Mouse (Mus musculus) liver, postnatal 0 days (tissue): ENCODE measurements around the gene Lipm. TPM values are rescaled to one million over a fixed set of nuclear protein-coding genes. Genes with fewer than 3 reads are reported as not detected.
A peak's percentile ranks its signal among the peaks of the same experiment; 100 is the strongest.

Experiments
- ATAC-seq: fragments of 200-750 bp; cut with Nextera tagmentation; 2 replicates; pipeline ENCODE4 v1.8.0; 2017; ENCODE audit warnings: mild to moderate bottlenecking, moderate library complexity
- DNase-seq: peaks from one replicate; pipeline ENCODE4 v3.0.0-alpha.2; 2016
- H3K27ac ChIP-seq: fragments of 300-500 bp; sonication (generic); 2 replicates; pipeline ENCODE4 v1.5.1; 2014; ENCODE audit warnings: antibody characterized with exemption, moderate library complexity, mild to moderate bottlenecking, low read depth
- H3K27me3 ChIP-seq: fragments of 300-500 bp; sonication (generic); 2 replicates; pipeline ENCODE4 v1.6.1; 2014; ENCODE audit warnings: low read length, control low read depth, mixed read lengths; ENCODE audit not compliant: insufficient read depth
- H3K36me3 ChIP-seq: fragments of 300-500 bp; sonication (generic); replicated peaks from 2 replicates; pipeline ENCODE4 v1.6.1; 2014; ENCODE audit warnings: mild to moderate bottlenecking, control low read depth, low read length, moderate library complexity, mixed read lengths; ENCODE audit not compliant: insufficient read depth
- H3K4me1 ChIP-seq: fragments of 300-500 bp; sonication (generic); 2 replicates; pipeline ENCODE4 v1.6.1; 2014; ENCODE audit warnings: antibody characterized with exemption, mild to moderate bottlenecking, control low read depth; ENCODE audit not compliant: insufficient read depth
- H3K4me2 ChIP-seq: fragments of 300-500 bp; sonication (generic); 2 replicates; pipeline ENCODE4 v1.6.1; 2014; ENCODE audit warnings: low read depth, mild to moderate bottlenecking, low read length, moderate library complexity, mixed read lengths
- H3K4me3 ChIP-seq: fragments of 300-500 bp; sonication (generic); 2 replicates; pipeline ENCODE4 v1.5.1; 2014; ENCODE audit warnings: low read depth, low read length
- H3K9ac ChIP-seq: fragments of 300-500 bp; sonication (generic); replicated peaks from 2 replicates; pipeline ENCODE4 v1.6.1; 2014; ENCODE audit warnings: mild to moderate bottlenecking, moderate library complexity
- H3K9me3 ChIP-seq: fragments of 300-500 bp; sonication (generic); 2 replicates; pipeline ENCODE4 v1.6.1; 2016; ENCODE audit warnings: mild to moderate bottlenecking, control low read depth, low read length, mixed read lengths
- CTCF ChIP-seq: sonication (generic); IDR thresholded peaks from 2 replicates; pipeline ENCODE4 v1.5.1; 2016; ENCODE audit warnings: antibody characterized with exemption, low read depth
- EP300 ChIP-seq: IDR thresholded peaks from 2 replicates; pipeline ENCODE4 v1.6.1; 2016; ENCODE audit warnings: antibody characterized with exemption, low read depth, mild to moderate bottlenecking
- WGBS: fragments of 180-500 bp; shearing (Covaris S2); extraction: QIAGEN DNeasy Blood & Tissue Kit; methylation state at CpG from one replicate; pipeline ENCODE4 v1.1.7; 2014; ENCODE audit not compliant: insufficient replicate concordance; 5-methylcytosine and 5-hydroxymethylcytosine counted together
- polyA plus RNA-seq: library from polyadenylated mRNA; unstranded; fragments of >200 nt; fragmentation: Nextera tagmentation; extraction: Ambion mirVana; gene quantifications from 2 replicates; pipeline ENCODE4 v1.2.1, GENCODE M21; 2015

The Lipm gene
- polyA plus RNA-seq, 1 experiment from 2014 or later, result not detected

- Histone ChIP-seq H3K36me3 (no peaks in the 10 kb centered on the region), H3K4me1 (no peaks in the 10 kb centered on the region), H3K27me3 (no peaks in the 10 kb centered on the region), H3K4me2 (no peak overlapping the region), H3K9me3 (no peaks in the 10 kb centered on the region), H3K4me3 (no peak overlapping the region), H3K9ac (no peak overlapping the region), H3K27ac (no peak overlapping the region)
- TF ChIP-seq EP300, result no peak
- TF ChIP-seq CTCF, result no peak
- no peak for DNase-seq
- no peak for ATAC-seq
- WGBS, result 78% methylated on average over 2 of the region's 2 CpGs
These were observed 22.6 kb upstream of the Lipm start for GRCm38 (mm10) chr19:34078130-34078529.

- Histone ChIP-seq H3K36me3 (no peaks in the 10 kb centered on the region), H3K27me3 (no peaks in the 10 kb centered on the region), H3K9me3 (no peaks in the 10 kb centered on the region), H3K9ac (no peak overlapping the region), H3K4me3 (no peak overlapping the region), H3K4me2 (no peak overlapping the region), H3K27ac (no peak overlapping the region), H3K4me1 (no peaks in the 10 kb centered on the region)
- DNase-seq (no peak), ATAC-seq (no peak)
- TF ChIP-seq CTCF (no peak), EP300 (no peak)
- WGBS, result 76% methylated on average over 3 of the region's 3 CpGs
These were observed 11.6 kb upstream of the Lipm start for GRCm38 (mm10) chr19:34089011-34089680.

GRCm38 (mm10) chr19:34095381-34095780, 5.4 kb upstream of the Lipm start:
- H3K9ac ChIP-seq, result no peak overlapping the region
- no peaks in the 10 kb centered on the region for H3K36me3 ChIP-seq
- ATAC-seq, result no peak
- H3K27ac ChIP-seq, result no peak overlapping the region
- no peaks in the 10 kb centered on the region for H3K4me1 ChIP-seq
- TF ChIP-seq EP300, result no peak
- TF ChIP-seq CTCF, result no peak
- no peak overlapping the region for H3K4me2 ChIP-seq
- no peak overlapping the region for H3K4me3 ChIP-seq
- H3K27me3 ChIP-seq, result no peaks in the 10 kb centered on the region
- DNase-seq, result no peak
- 68% methylated on average over 5 of the region's 5 CpGs for WGBS
- no peaks in the 10 kb centered on the region for H3K9me3 ChIP-seq

GRCm38 (mm10) chr19:34096228-34096627, 4.5 kb upstream of the Lipm start:
- no peaks in the 10 kb centered on the region for H3K36me3 ChIP-seq
- H3K4me1 ChIP-seq, result no peaks in the 10 kb centered on the region
- peak; percentile 47; the same call in 1 of the 2 replicates for ATAC-seq
- TF ChIP-seq EP300 (no peak), CTCF (peak; percentile 44)
- H3K4me2 ChIP-seq, result no peak overlapping the region
- WGBS, result 47% methylated on average over 1 of the region's 1 CpGs
- H3K4me3 ChIP-seq, result no peak overlapping the region
- no peak overlapping the region for H3K27ac ChIP-seq
- no peaks in the 10 kb centered on the region for H3K27me3 ChIP-seq
- no peak overlapping the region for H3K9ac ChIP-seq
- DNase-seq, result no peak
- no peaks in the 10 kb centered on the region for H3K9me3 ChIP-seq

- TF ChIP-seq CTCF, result no peak
- no peak for TF ChIP-seq EP300
- Histone ChIP-seq H3K27me3 (no peaks in the 10 kb centered on the region), H3K4me1 (no peaks in the 10 kb centered on the region), H3K4me3 (no peak overlapping the region), H3K27ac (no peak overlapping the region), H3K36me3 (no peaks in the 10 kb centered on the region), H3K9me3 (no peaks in the 10 kb centered on the region), H3K4me2 (no peak overlapping the region), H3K9ac (no peak overlapping the region)
- WGBS, result 84% methylated on average over 7 of the region's 7 CpGs
- ATAC-seq, result no peak
- no peak for DNase-seq
These were observed 1.2 kb downstream of the Lipm start for GRCm38 (mm10) chr19:34101888-34102287.

- DNase-seq, result no peak
- 79% methylated on average over 3 of the region's 3 CpGs for WGBS
- no peak overlapping the region for H3K9ac ChIP-seq
- H3K4me3 ChIP-seq, result no peak overlapping the region
- H3K36me3 ChIP-seq, result no peaks in the 10 kb centered on the region
- H3K9me3 ChIP-seq, result no peaks in the 10 kb centered on the region
- H3K27ac ChIP-seq, result no peak overlapping the region
- H3K4me2 ChIP-seq, result no peak overlapping the region
- TF ChIP-seq CTCF (no peak), EP300 (no peak)
- no peaks in the 10 kb centered on the region for H3K27me3 ChIP-seq
- no peaks in the 10 kb centered on the region for H3K4me1 ChIP-seq
- no peak for ATAC-seq
These were observed 4.1 kb downstream of the Lipm start for GRCm38 (mm10) chr19:34104841-34105240.

- no peak for ATAC-seq
- Histone ChIP-seq H3K4me2 (no peak overlapping the region), H3K4me3 (no peak overlapping the region), H3K36me3 (no peaks in the 10 kb centered on the region), H3K9me3 (no peaks in the 10 kb centered on the region), H3K27me3 (no peaks in the 10 kb centered on the region), H3K9ac (no peak overlapping the region), H3K4me1 (no peaks in the 10 kb centered on the region), H3K27ac (no peak overlapping the region)
- DNase-seq, result no peak
- TF ChIP-seq CTCF (no peak), EP300 (no peak)
- WGBS, result 71% methylated on average over 1 of the region's 1 CpGs
These were observed 18.4 kb downstream of the Lipm start for GRCm38 (mm10) chr19:34119102-34119501.
